Mouse (Mus musculus) cerebral cortex, adult 2 months (tissue): ENCODE results near the gene Atpaf1.

Experiments used
- WGBS: fragments of 180-500 bp; shearing (Covaris S2); methylation state at CpG from one replicate; pipeline ENCODE4 v1.1.7; 2018; 5-methylcytosine and 5-hydroxymethylcytosine counted together

The Atpaf1 gene

DNA sequence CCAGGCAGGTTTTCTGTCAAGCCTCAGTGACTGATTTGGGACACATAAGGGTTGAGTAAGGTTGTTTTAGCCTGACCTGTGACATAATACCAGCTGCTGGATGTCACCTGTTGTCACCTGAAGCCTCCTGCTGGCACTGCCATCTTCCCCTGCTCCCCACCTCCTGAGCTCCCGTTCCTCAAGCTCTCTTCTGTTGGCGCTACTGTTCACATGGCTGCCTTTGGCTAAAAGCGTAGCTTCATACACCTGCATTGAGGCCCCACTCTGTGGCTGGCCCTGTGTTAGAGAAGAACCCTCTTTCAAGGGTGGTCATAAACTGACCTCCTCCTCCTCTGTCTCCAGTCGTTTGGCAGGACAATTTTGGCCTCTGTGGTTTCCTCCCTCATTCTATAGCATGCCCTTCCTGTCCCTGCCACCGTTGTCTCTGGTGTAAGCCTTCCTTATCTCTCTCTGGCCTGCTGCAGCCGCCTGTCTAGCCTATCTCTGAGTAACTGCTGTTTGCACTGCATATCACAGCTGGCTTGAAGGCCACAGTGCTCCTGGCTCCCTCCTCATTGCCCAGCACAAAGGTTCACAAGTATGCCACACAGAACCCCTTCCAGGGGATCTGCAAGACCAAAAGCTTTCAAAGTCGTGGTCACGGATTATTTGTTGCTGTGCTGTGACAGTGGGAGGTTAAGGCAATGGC, 64.5 kb downstream of the Atpaf1 start:
- WGBS: 72% methylated on average over 8 of the region's 8 CpGs

DNA sequence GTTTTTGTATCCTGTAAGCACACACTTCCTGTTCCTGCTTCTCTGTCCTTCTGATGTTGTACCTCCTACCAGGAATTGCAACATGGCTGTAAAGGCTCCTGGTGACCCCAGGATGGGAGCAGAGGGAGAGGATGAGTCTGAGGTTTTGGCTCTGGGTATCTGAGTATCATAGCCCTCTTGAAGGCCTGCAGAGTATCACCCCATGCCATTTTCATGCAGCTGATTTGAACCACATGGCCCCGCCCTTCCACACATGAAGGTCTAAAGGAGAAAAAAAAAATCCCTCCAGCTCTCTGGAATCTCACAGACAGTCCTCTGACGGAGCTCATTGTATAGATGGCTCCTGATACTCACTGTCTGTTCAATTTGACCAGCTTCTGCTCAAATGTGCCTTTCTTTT, 65.5 kb downstream of the Atpaf1 start:
- 94% methylated on average over 2 of the region's 2 CpGs for WGBS

DNA sequence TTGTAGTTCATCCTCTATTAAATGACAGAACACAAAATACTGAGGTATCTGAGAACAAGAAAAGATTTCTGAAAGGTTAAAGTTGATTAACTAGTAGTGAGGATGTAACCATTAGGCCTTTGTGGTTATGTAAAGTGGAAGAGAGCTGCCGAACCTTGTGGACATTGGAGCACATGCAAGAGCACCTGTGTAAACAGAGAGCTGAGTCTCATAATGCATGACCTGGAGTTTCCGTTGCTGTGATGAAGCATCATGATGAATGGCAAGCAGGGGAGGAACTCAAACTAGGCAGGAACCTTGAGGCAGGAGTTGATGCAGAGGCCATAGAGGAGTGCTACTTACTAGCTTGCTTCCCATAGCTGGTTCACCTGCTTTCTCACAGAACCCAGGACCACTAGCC, 66.0 kb downstream of the Atpaf1 start:
- 70% methylated on average over 2 of the region's 2 CpGs for WGBS

DNA sequence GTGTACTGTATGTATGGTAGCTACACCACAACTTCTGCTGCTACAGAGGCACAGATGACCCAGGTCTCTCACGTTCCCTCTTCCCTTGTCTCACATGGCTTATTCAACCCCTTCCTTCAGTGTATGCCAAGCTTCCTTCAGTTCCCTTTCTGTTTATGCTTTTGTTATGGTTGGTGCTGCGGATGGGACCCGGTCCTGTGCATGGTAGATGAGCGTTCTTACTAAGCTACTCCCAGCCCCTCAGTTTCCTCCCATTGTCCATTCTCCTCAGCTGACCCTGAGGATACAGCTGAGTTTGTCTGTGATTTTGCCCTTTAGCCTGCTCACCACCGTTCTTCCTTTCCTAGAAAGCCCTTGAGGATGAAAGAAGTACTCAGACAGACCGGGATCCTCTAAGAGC, 67.0 kb downstream of the Atpaf1 start:
- 81% methylated on average over 6 of the region's 6 CpGs for WGBS

DNA sequence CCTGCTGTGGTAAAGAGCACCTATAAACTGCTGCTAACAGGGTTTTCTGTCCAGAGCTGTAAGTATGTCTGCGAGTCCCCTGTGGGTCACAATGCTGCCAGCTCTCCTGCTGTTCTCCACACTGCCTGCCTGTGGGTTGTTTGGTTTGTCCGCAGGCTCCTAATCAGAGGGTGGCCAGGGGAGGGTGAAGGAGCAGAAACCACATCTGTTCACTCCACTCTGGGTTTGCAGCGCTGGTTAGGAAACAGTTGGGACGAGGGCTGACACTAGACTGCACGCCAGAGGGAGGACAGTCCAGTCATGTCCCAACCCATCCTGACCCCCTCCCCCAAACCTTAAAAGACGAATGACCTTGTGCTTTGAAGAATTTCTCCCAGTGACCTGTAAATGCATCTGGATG, 70.5 kb downstream of the Atpaf1 start:
- 77% methylated on average over 6 of the region's 6 CpGs for WGBS

DNA sequence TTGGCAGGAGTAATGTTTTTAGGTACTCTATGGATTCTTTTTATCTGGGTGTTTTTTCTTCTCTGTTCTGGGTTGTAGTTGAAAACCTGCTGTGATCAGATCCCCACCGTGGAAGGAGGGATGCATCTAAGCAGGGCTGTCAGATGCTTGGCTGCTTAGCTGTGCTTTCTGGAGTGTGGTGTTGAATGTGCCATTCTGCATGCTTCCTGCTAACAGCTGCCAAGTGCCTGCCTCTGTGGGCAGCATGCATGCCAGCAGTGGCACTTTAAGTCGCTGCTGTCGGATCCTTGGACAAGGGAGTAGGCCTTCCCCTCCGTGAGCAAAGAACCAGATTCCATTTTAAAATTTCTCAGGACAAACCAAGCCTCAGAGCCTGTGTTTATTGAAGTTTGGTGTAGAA, 71.0 kb downstream of the Atpaf1 start:
- 23% methylated on average over 4 of the region's 4 CpGs for WGBS

DNA sequence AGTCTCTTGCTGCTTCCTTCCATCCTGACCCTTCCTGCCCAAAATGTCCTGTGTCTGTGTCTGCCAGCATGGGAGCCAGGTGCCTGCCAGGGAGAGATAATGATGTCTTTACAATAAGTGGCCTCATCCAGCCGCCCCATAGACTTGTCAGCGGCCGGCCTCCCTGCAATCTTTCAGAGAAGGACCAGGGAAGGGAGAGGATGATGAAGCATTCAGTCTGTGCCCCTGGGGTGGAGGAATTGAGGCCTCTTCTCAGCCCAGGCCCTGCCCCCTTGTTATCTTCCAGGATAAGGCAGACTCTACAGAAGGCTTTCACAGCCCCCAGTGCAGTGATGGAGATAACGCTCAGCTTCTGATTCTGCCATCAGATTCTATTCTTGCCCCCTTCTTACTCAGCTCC, 71.7 kb downstream of the Atpaf1 start:
- 89% methylated on average over 4 of the region's 4 CpGs for WGBS

DNA sequence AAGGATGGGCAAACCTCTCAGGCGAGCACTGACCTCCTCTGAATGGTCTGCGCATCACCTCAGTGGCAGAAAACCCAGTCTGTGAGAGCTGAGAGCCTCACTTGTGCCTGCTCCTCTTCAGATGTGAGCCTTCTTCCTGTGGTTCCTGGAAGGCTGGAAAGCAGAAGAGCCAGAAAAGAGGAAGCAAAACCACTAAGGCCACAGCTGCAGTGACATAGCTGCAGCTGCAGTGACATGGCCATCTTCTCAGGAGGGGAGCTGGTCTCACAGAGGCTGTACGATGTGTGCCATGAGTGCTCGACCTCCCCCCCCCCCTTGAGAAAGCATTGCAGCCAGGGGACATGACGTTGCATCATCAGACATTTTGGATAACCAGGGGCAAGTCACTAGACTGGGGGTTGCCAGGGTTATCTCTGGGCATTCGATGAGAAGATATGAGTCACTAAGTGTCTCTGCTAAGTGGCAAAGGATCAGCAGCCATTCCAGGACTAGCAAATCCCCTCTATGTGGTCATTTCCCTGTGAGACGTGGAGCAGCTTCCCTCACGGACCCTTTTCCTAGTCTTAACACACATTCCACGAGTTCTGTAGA, 72.8 kb downstream of the Atpaf1 start:
- WGBS: 86% methylated on average over 9 of the region's 9 CpGs

DNA sequence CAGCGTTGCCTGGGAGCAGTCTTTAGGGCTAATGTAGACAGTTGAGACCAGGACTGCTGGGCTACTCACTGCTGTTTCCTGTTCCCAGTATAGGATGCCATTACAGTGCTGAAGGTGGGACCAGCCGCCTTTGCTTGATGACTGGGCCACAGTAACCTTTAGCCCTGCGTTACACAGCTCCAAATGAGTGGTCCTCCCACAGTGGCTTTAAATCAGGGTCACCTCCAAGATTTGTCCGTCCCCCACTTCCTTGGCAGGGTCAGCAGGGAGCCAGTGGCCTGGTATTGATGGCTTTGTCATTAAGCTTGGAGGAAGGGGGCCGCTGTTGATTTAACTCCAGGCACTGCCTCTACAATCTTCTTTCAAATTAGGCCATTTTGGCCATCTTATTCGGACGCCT, 78.7 kb downstream of the Atpaf1 start:
- 87% methylated on average over 7 of the region's 7 CpGs for WGBS

DNA sequence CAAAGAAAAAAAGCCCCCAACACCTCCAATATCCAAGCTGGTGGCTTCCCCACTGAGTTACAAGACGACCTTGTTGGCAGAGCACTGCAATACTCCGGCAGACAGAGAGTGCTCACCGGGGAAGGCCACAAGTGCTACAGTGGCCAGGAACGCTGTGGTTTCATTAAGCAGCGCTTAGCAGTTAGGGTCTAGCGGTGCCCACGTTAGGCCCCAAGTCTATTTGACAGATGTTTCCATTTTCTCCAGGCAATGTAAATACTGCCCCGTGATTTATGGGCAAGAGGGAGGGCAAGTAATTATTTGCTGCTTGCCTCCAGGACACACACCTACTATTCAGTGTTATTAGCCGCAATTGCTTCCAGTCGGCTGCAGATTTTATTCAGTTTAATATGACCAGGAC, 79.3 kb downstream of the Atpaf1 start:
- WGBS: 79% methylated on average over 10 of the region's 10 CpGs
